ENCODE assay signal across 2 mouse cellular contexts in genomic region chr12:54661470-54661869, GRCm38 (mm10). TPM values are rescaled to one million over a fixed set of nuclear protein-coding genes. Genes with fewer than 3 reads are reported as not detected.
A peak's percentile ranks its signal among the peaks of the same experiment; 100 is the strongest.
DNase-seq lines count a peak whose midpoint lies in the region; TF ChIP-seq lines count a peak whose summit lies in the region.
"Not testable (repeated sequence)": the region's sequence is repeated elsewhere in the genome, so short reads cannot be mapped to it uniquely, and the experiment has no call there.

No protein-coding gene starts in this region.

- TF ChIP-seq CTCF in MEL (IDR thresholded peaks at IDR 0.05 in 2 of 3, conservative IDR thresholded peaks at IDR 0.05 in 1 of 3; ENCODE audit: control insufficient read depth in 1 of 3, insufficient read depth in 1 of 3, low read depth in 2 of 3, low read length in 3 of 3, poor library complexity in 1 of 3, severe bottlenecking in 1 of 3): not testable (repeated sequence)

- H3K9me3 ChIP-seq in MEL (replicated peaks; ENCODE audit: insufficient read depth, low read length): not testable (repeated sequence)

- not testable (repeated sequence) for DNase-seq in MEL (ENCODE audit: low read depth, low spot score)
- peak; percentile 64 for DNase-seq in heart, adult 11 months

- H3K4me3 ChIP-seq in MEL (ENCODE audit: control insufficient read depth in 1 of 2, insufficient read depth in 1 of 2, low read depth in 2 of 2, low read length in 2 of 2): not testable (repeated sequence)

- H3K9ac ChIP-seq in MEL (ENCODE audit: control insufficient read depth, low read depth, low read length, poor library complexity, severe bottlenecking): not testable (repeated sequence)

- not testable (repeated sequence) for TF ChIP-seq POLR2A in MEL (IDR thresholded peaks at IDR 0.05; ENCODE audit: control insufficient read depth in 1 of 2, insufficient read depth in 1 of 2, low read depth in 1 of 2, low read length in 2 of 2, poor library complexity in 1 of 2)

- H3K36me3 ChIP-seq in MEL (ENCODE audit: control insufficient read depth in 1 of 2, insufficient read depth in 2 of 2, low read length in 2 of 2): not testable (repeated sequence)

- not testable (repeated sequence) for TF ChIP-seq EP300 in MEL (IDR thresholded peaks at IDR 0.05; ENCODE audit: low read depth in 1 of 2, low read length in 2 of 2)

- H3K27me3 ChIP-seq in MEL (ENCODE audit: control insufficient read depth in 1 of 2, insufficient read depth in 2 of 2, low read length in 2 of 2): not testable (repeated sequence)

- H3K4me1 ChIP-seq in MEL (ENCODE audit: control insufficient read depth in 1 of 2, insufficient read depth in 2 of 2, low read length in 2 of 2): peaks cover 7 to 13% of the 10 kb centered on the region in 2 experiments

- not testable (repeated sequence) for H3K27ac ChIP-seq in MEL (ENCODE audit: control insufficient read depth, low read depth, low read length)

- H3K79me2 ChIP-seq in MEL (ENCODE audit: control insufficient read depth, insufficient read depth, low read length, poor library complexity): not testable (repeated sequence)

- not testable (repeated sequence) for TF ChIP-seq RAD21 in MEL (IDR thresholded peaks at IDR 0.05; ENCODE audit: low read depth, low read length)

TF ChIP-seq in MEL, 35 proteins besides CTCF, POLR2A, EP300 and RAD21:
- peak; percentile 87 for TF ChIP-seq TBP (IDR thresholded peaks at IDR 0.05; ENCODE audit: low read depth, low read length)

RNA-seq across cellular contexts. Expression of gene Sptssa, which starts 5.1 kb away (rescaled TPM):
- total RNA-seq in MEL (2012; rRNA removed): 58.1 and 88.4 TPM in 2 replicates
- polyA plus RNA-seq in MEL (2012; ENCODE audit: insufficient read depth in 1 of 2, insufficient read length in 2 of 2, low read depth in 1 of 2, low replicate concordance in 2 of 2, missing spikeins in 1 of 2): 100 to 1,000 TPM in 1 of 2 experiments, not detected in 1; 166 TPM

RNA-seq across cellular contexts. Expression of gene Eapp, which starts 34.2 kb away (rescaled TPM):
- 45.6 and 50.4 TPM in 2 replicates for total RNA-seq in MEL (2012; rRNA removed)
- polyA plus RNA-seq in MEL (2012; ENCODE audit: insufficient read depth in 1 of 2, insufficient read length in 2 of 2, low read depth in 1 of 2, low replicate concordance in 2 of 2, missing spikeins in 1 of 2): 10 to 100 TPM in 1 of 2 experiments, not detected in 1; 50.7 TPM
